Mouse (Mus musculus) C2C12 (cell line): ENCODE results near the gene Pip5k1c. TPM values are rescaled to one million over a fixed set of nuclear protein-coding genes. Genes with fewer than 3 reads are reported as not detected.

ENCODE experiments used
- H3K27me3 ChIP-seq: one replicate; pipeline ENCODE4 v1.6.1; 2011; ENCODE audit not compliant: control insufficient read depth, insufficient read depth, insufficient read length
- H3K36me3 ChIP-seq: one replicate; pipeline ENCODE4 v1.6.1; 2011; ENCODE audit not compliant: control insufficient read depth, insufficient read depth
- H3K4me3 ChIP-seq: one replicate; pipeline ENCODE4 v1.5.1; 2011; ENCODE audit warnings: mild to moderate bottlenecking, control low read depth; ENCODE audit not compliant: poor library complexity, insufficient read depth, severe bottlenecking
- H3K79me2 ChIP-seq: one replicate; pipeline ENCODE4 v1.6.1; 2011; ENCODE audit not compliant: control insufficient read depth, insufficient read depth
- H3K79me3 ChIP-seq: one replicate; pipeline ENCODE4 v1.6.1; 2011; ENCODE audit warnings: low read depth, control low read depth
- H3ac ChIP-seq: one replicate; pipeline ENCODE3; 2011; ENCODE audit warnings: low read depth; ENCODE audit not compliant: control insufficient read depth, insufficient read length
- CEBPB ChIP-seq: IDR thresholded peaks from one replicate; pipeline ENCODE4 v1.6.1; 2011; ENCODE audit warnings: low read depth, mild to moderate bottlenecking, control low read depth, moderate library complexity
- CTCF ChIP-seq: IDR thresholded peaks from one replicate; pipeline ENCODE4 v1.5.1; 2011; ENCODE audit not compliant: control insufficient read depth, insufficient read depth, insufficient read length
- FOSL1 ChIP-seq: IDR thresholded peaks from one replicate; pipeline ENCODE4 v1.8.0; 2011; ENCODE audit warnings: mild to moderate bottlenecking, low read length; ENCODE audit not compliant: poor library complexity, insufficient read depth, severe bottlenecking
- MAX ChIP-seq: IDR thresholded peaks from one replicate; pipeline ENCODE4 v1.6.1; 2011; ENCODE audit warnings: mild to moderate bottlenecking, control low read depth
- MYOD1 ChIP-seq: IDR thresholded peaks from one replicate; pipeline ENCODE4 v1.6.1; 2011; ENCODE audit warnings: low read depth; ENCODE audit not compliant: control insufficient read depth, insufficient read length
- MYOG ChIP-seq: IDR thresholded peaks from one replicate; pipeline ENCODE4 v1.6.1; 2011; ENCODE audit not compliant: control insufficient read depth, insufficient read length; ENCODE audit errors: extremely low read depth
- USF1 ChIP-seq: IDR thresholded peaks from one replicate; pipeline ENCODE4 v1.6.1; 2011; ENCODE audit warnings: low read depth, mild to moderate bottlenecking, control low read depth, moderate library complexity
- polyA plus RNA-seq: library from polyadenylated mRNA; unstranded; fragments of >200 nt; fragmentation: generic; extraction: Trizol; gene quantifications from one replicate; pipeline ENCODE4 v1.2.1, GENCODE M21; 2012; ENCODE audit warnings: missing spikeins

Gene Pip5k1c
- polyA plus RNA-seq, 1 experiment = 33.3 TPM

DNA sequence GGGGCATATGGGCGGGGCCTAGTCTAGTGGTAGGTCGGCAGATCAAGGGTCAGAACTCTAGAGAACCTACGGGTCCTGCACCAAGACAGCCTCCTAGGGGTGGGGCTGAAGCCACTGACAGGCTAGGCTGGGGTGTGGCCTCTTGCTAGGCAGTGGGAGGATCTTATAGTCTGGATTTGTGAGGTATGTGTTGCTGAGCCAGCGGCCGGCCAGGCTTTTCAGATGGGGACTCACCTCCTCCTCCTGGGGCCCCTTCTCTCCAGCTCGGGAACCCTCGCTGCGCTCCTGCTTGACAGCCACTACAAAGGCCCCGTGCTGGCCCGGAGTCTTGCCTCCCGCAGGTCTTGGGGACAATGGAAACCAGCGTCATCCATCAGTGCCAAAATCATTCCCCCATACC is 56.4 kb downstream of the Pip5k1c start:
- peak overlapping the region; percentile 95 for H3K4me3 ChIP-seq
- peak overlapping the region; percentile 95 for H3ac ChIP-seq
- H3K36me3 ChIP-seq = peaks cover 21% of the 10 kb centered on the region
- peaks cover 5% of the 10 kb centered on the region for H3K79me3 ChIP-seq
- peaks cover 14% of the 10 kb centered on the region for H3K79me2 ChIP-seq
- TF ChIP-seq CTCF = no peak
- H3K27me3 ChIP-seq = no peaks in the 10 kb centered on the region

GRCm38 (mm10) chr10:81349961-81350350 is 57.2 kb downstream of the Pip5k1c start:
- H3K4me3 ChIP-seq = peak overlapping the region; percentile 95
- peaks cover 14% of the 10 kb centered on the region for H3K79me2 ChIP-seq
- TF ChIP-seq CTCF (no peak), FOSL1 (no peak), MAX (no peak), MYOG (no peak), CEBPB (no peak), USF1 (no peak), MYOD1 (no peak)
- H3K36me3 ChIP-seq = peaks cover 21% of the 10 kb centered on the region
- H3ac ChIP-seq = peak overlapping the region; percentile 95
- H3K79me3 ChIP-seq = peaks cover 5% of the 10 kb centered on the region
- H3K27me3 ChIP-seq = no peaks in the 10 kb centered on the region

GRCm38 (mm10) chr10:81350351-81351063 is 57.7 kb downstream of the Pip5k1c start, which contains the start of gene Hmg20b:
Hmg20b (minus strand) TSS chr10:81350480.
- peaks cover 5% of the 10 kb centered on the region for H3K79me3 ChIP-seq
- H3K27me3 ChIP-seq = no peaks in the 10 kb centered on the region
- H3K36me3 ChIP-seq = peaks cover 21% of the 10 kb centered on the region
- TF ChIP-seq FOSL1 (no peak), CTCF (peak; percentile 57)
- H3K79me2 ChIP-seq = peaks cover 14% of the 10 kb centered on the region
- H3K4me3 ChIP-seq = peak within 1 kb of the TSS; percentile 95
- H3ac ChIP-seq = peak within 1 kb of the TSS; percentile 95

DNA sequence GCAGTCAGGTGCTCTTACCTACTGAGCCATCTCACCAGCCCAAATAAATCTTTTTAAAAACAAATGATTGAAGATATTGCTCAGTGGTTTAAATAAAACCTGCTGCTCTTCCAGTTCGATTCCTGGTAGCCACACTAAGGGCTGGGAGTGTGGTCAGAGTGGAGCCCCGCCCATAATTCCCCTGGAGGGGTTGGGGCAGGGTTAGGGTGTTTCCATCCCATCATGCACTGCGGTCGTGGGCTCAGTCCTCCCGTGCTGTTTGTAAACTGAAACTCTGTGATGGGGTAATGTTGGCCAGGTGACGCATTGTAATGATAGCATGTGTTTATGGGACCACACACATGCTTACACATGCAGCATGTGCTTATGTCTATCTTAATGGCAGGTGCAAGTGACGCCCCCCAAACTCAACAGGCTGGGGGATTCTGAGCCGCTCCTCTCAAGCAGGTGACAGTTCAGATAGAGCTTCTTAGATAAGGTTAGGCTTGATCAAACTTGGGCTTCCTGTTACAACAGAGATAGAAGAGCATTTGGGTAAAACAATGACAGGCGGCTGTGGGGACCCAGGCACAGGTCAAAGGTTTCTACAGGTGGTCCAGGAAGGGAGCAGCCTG is 59.0 kb downstream of the Pip5k1c start:
- H3ac ChIP-seq = no peak overlapping the region
- H3K36me3 ChIP-seq = peaks cover 16% of the 10 kb centered on the region
- no peaks in the 10 kb centered on the region for H3K27me3 ChIP-seq
- H3K79me3 ChIP-seq = peaks cover 5% of the 10 kb centered on the region
- no peak for TF ChIP-seq CTCF
- peak; percentile 10 for TF ChIP-seq MYOD1
- no peak for TF ChIP-seq FOSL1
- peaks cover 14% of the 10 kb centered on the region for H3K79me2 ChIP-seq
- no peak overlapping the region for H3K4me3 ChIP-seq

DNA sequence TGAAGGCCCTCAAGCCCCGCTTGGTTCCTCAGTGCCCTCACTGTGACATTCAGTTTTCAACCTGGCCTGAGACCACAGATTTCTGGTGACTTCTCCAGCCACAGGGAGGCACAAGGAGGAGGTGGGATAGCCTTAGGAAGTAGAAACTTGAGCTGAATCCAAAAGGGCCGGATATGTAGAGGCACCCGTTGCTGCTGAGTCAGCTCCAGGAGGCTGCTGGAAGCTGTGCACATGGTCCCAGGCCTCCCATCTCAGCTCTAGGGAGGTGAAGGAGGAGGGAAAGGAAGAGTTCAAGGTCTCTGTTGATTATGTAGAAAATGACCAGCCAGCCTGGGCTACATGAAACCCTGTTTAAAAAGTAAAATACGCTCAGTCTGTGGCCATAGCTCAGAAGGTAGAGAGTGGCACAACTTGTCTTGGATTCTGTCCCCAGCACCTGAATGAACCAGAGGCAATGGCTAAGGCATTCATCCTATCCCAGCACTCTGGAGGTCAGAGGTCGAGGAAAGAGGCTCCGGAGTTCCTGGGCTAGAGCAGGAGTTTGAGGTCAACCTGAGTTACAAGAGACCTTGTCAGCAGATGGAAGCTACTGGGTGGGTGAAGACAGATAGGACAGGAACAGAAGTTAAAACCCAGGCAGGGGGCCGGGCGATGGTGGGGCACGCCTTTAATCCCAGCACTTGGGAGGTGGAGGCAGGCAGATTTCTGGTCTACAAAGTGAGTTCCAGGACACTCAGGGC is 62.1 kb downstream of the Pip5k1c start:
- Histone ChIP-seq H3K79me2 (peaks cover 1% of the 10 kb centered on the region), H3K79me3 (peaks cover under 1% of the 10 kb centered on the region), H3K27me3 (no peaks in the 10 kb centered on the region), H3K4me3 (no peak overlapping the region), H3ac (no peak overlapping the region), H3K36me3 (no peaks in the 10 kb centered on the region)
- TF ChIP-seq MYOG (no peak), MYOD1 (no peak)

GRCm38 (mm10) chr10:81355533-81355932 is 62.8 kb downstream of the Pip5k1c start:
- no peak overlapping the region for H3K4me3 ChIP-seq
- H3K79me3 ChIP-seq = no peaks in the 10 kb centered on the region
- H3K27me3 ChIP-seq = no peaks in the 10 kb centered on the region
- no peak overlapping the region for H3ac ChIP-seq
- no peaks in the 10 kb centered on the region for H3K79me2 ChIP-seq
- TF ChIP-seq FOSL1 (no peak), MYOD1 (no peak), USF1 (no peak), CTCF (no peak)
- no peaks in the 10 kb centered on the region for H3K36me3 ChIP-seq
